Mouse (Mus musculus) midbrain, embryonic 16.5 days (tissue): ENCODE data around the gene Pip5k1a. TPM values are rescaled to one million over a fixed set of nuclear protein-coding genes. Genes with fewer than 3 reads are reported as not detected.

Experiments
- ATAC-seq: fragments of 200-750 bp; cut with Nextera tagmentation; 2 replicates; pipeline ENCODE4 v1.8.0; 2017; ENCODE audit warnings: moderate TSS enrichment
- H3K27ac ChIP-seq: fragments of 300-500 bp; sonication (generic); 2 replicates; pipeline ENCODE4 v1.5.1; 2014; ENCODE audit warnings: mild to moderate bottlenecking, low read length, mixed read lengths
- H3K27me3 ChIP-seq: fragments of 300-500 bp; sonication (generic); 2 replicates; pipeline ENCODE4 v1.6.1; 2014; ENCODE audit warnings: low read depth, low read length, mixed read lengths; ENCODE audit not compliant: control insufficient read depth, insufficient read depth
- H3K36me3 ChIP-seq: fragments of 300-500 bp; sonication (generic); 2 replicates; pipeline ENCODE4 v1.6.1; 2014; ENCODE audit warnings: mild to moderate bottlenecking, low read length, moderate library complexity, mixed read lengths; ENCODE audit not compliant: control insufficient read depth, insufficient read depth
- H3K4me1 ChIP-seq: fragments of 300-500 bp; sonication (generic); 2 replicates; pipeline ENCODE4 v1.6.1; 2014; ENCODE audit warnings: mild to moderate bottlenecking, low read length, mixed read lengths; ENCODE audit not compliant: control insufficient read depth, insufficient read depth
- H3K4me2 ChIP-seq: fragments of 300-500 bp; sonication (generic); 2 replicates; pipeline ENCODE4 v1.6.1; 2014; ENCODE audit warnings: mild to moderate bottlenecking, low read length, mixed read lengths
- H3K4me3 ChIP-seq: fragments of 300-500 bp; sonication (generic); 2 replicates; pipeline ENCODE4 v1.5.1; 2014; ENCODE audit warnings: low read depth, mild to moderate bottlenecking, low read length, moderate library complexity, mixed read lengths
- H3K9ac ChIP-seq: fragments of 300-500 bp; sonication (generic); 2 replicates; pipeline ENCODE4 v1.6.1; 2014; ENCODE audit warnings: low read depth, low read length, mixed read lengths
- H3K9me3 ChIP-seq: fragments of 300-500 bp; sonication (generic); replicated peaks from 2 replicates; pipeline ENCODE4 v1.6.1; 2014; ENCODE audit warnings: mild to moderate bottlenecking, low read length, mixed read lengths; ENCODE audit not compliant: control insufficient read depth, poor library complexity, severe bottlenecking
- WGBS: fragments of 180-500 bp; shearing (Covaris S2); extraction: QIAGEN DNeasy Blood & Tissue Kit; methylation state at CpG from one replicate; pipeline ENCODE4 v1.1.7; 2014; 5-methylcytosine and 5-hydroxymethylcytosine counted together
- microRNA-seq: library from miRNA; unstranded; fragments of <30 nt; microRNA quantifications from one replicate; pipeline ENCODE4, GENCODE M21; 2017
- polyA plus RNA-seq: library from polyadenylated mRNA; unstranded; fragments of >200 nt; fragmentation: Nextera tagmentation; extraction: Ambion mirVana; gene quantifications from 2 replicates; pipeline ENCODE4 v1.2.1, GENCODE M21; 2015

Gene Pip5k1a
- polyA plus RNA-seq, 1 experiment from 2014 or later = 15.0 TPM

DNA sequence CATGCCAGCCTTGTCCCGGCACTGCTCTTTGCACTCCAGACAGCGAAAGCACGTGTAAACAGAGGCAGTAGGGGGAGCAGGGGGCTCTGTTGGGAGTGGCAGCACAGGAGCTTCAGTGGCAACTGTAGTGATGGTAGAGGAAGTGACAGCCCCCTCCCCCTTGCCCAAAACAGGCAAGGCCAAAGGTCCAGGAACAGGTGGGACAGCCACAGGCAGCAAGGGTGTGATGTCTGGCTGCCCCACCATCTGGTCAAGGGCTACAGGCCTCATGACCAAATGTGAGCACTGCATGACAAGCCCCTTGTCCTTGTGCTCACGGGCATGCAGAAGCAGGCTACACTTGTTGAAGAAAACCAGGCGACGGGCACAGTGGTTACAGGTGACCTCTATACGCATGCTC is 96.3 kb downstream of the Pip5k1a start:
- ATAC-seq = no peak
- Histone ChIP-seq H3K4me3 (no peak overlapping the region), H3K4me1 (peaks cover 14% of the 10 kb centered on the region), H3K9ac (no peak overlapping the region), H3K27me3 (no peaks in the 10 kb centered on the region), H3K36me3 (peaks cover 43% of the 10 kb centered on the region), H3K27ac (no peak overlapping the region), H3K9me3 (no peaks in the 10 kb centered on the region), H3K4me2 (no peak overlapping the region)
- WGBS = 91% methylated on average over 7 of the region's 7 CpGs

Small RNAs within 50 kb of the gene (microRNA-seq; reads per million reads assigned to microRNA genes)
- gene Mir8099-1 = not detected

Other genes starting within 250 kb of the Pip5k1a start
- gene Psmb4, start 220.0 kb downstream of the Pip5k1a start, polyA plus RNA-seq = 322 and 353 TPM in 2 replicates
- gene Selenbp1, start 173.9 kb downstream of the Pip5k1a start, polyA plus RNA-seq = 10.8 and 12.4 TPM in 2 replicates
- gene Rfx5, start 152.9 kb downstream of the Pip5k1a start, polyA plus RNA-seq = 6.2 and 7.5 TPM in 2 replicates
- 21.1 and 22.4 TPM in 2 replicates for gene Pi4kb, start 132.2 kb downstream of the Pip5k1a start, polyA plus RNA-seq
- gene Zfp687, start 91.5 kb downstream of the Pip5k1a start, polyA plus RNA-seq = 17.6 and 18.7 TPM in 2 replicates
- gene Psmd4, start 64.3 kb downstream of the Pip5k1a start, polyA plus RNA-seq = 253 and 254 TPM in 2 replicates
- gene Vps72, start 4.1 kb upstream of the Pip5k1a start, polyA plus RNA-seq = 170 and 184 TPM in 2 replicates
- 1.1 TPM in 2 replicates for gene Tmod4, start 17.5 kb upstream of the Pip5k1a start, polyA plus RNA-seq
- gene Scnm1, start 27.1 kb upstream of the Pip5k1a start, polyA plus RNA-seq = 79.5 and 79.8 TPM in 2 replicates
- gene Lysmd1, start 27.2 kb upstream of the Pip5k1a start, polyA plus RNA-seq = 53.8 and 57.6 TPM in 2 replicates
- gene Tnfaip8l2, start 35.4 kb upstream of the Pip5k1a start, polyA plus RNA-seq = 2.6 and 3.2 TPM in 2 replicates
- 18.9 and 20.9 TPM in 2 replicates for gene Sema6c, start 53.5 kb upstream of the Pip5k1a start, polyA plus RNA-seq
- gene Gabpb2, start 111.0 kb upstream of the Pip5k1a start, polyA plus RNA-seq = 2.4 and 3.0 TPM in 2 replicates
- 46.6 and 50.9 TPM in 2 replicates for gene Cdc42se1, start 121.8 kb upstream of the Pip5k1a start, polyA plus RNA-seq
- 336 and 438 TPM in 2 replicates for gene Mllt11, start 125.2 kb upstream of the Pip5k1a start, polyA plus RNA-seq
- 0.21 and 0.24 TPM in 2 replicates for gene Gm128, start 134.7 kb upstream of the Pip5k1a start, polyA plus RNA-seq
- 0.30 TPM in 1 of 2 replicates, not detected in the other for gene Bnipl, start 144.3 kb upstream of the Pip5k1a start, polyA plus RNA-seq
- gene Mindy1, start 174.4 kb upstream of the Pip5k1a start, polyA plus RNA-seq = 42.3 and 42.5 TPM in 2 replicates
- 81.4 and 84.3 TPM in 2 replicates for gene Prune1, start 175.1 kb upstream of the Pip5k1a start, polyA plus RNA-seq
- gene Anxa9, start 200.2 kb upstream of the Pip5k1a start, polyA plus RNA-seq = 0.23 and 0.34 TPM in 2 replicates
- gene Cers2, start 207.9 kb upstream of the Pip5k1a start, polyA plus RNA-seq = 89.6 and 101 TPM in 2 replicates